Mouse (Mus musculus): ENCODE data around the gene Prdm10.

DNA sequence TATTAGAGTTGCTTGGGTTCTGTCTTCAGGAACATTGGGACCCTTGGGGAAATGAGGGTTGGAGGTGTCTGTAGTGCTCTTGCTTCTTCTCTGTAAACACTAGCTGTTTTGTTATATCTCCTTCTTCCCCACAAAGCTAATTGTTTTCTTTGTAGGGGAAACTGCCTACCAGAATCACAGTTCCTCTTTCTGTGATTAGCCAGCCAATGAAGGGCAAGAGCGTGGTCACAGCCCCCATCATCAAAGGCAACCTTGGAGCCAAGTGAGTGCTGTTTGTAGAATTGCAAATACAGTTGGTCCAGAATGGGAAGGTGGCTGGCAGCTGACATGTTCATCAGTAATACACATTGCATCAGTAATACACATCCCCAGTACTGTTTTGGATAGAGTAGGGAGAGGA, 138.5 kb downstream of the Prdm10 start:
- TF ChIP-seq FLI1 (IDR thresholded peaks at IDR 0.05; ENCODE audit: low read length) = no peak
- TF ChIP-seq GATA1 (IDR thresholded peaks at IDR 0.05; ENCODE audit: borderline replicate concordance, low read length) = no peak

Measured in megakaryocyte, embryonic 14.5 days (primary cell).